Mouse (Mus musculus): ENCODE data around the gene Gpx3. TPM values are rescaled to one million over a fixed set of nuclear protein-coding genes. Genes with fewer than 3 reads are reported as not detected.
"Not testable (repeated sequence)": the region's sequence is repeated elsewhere in the genome, so short reads cannot be mapped to it uniquely, and the experiment has no call there.

Gene Gpx3
- polyA plus RNA-seq (2021) = 1,215 TPM

DNA sequence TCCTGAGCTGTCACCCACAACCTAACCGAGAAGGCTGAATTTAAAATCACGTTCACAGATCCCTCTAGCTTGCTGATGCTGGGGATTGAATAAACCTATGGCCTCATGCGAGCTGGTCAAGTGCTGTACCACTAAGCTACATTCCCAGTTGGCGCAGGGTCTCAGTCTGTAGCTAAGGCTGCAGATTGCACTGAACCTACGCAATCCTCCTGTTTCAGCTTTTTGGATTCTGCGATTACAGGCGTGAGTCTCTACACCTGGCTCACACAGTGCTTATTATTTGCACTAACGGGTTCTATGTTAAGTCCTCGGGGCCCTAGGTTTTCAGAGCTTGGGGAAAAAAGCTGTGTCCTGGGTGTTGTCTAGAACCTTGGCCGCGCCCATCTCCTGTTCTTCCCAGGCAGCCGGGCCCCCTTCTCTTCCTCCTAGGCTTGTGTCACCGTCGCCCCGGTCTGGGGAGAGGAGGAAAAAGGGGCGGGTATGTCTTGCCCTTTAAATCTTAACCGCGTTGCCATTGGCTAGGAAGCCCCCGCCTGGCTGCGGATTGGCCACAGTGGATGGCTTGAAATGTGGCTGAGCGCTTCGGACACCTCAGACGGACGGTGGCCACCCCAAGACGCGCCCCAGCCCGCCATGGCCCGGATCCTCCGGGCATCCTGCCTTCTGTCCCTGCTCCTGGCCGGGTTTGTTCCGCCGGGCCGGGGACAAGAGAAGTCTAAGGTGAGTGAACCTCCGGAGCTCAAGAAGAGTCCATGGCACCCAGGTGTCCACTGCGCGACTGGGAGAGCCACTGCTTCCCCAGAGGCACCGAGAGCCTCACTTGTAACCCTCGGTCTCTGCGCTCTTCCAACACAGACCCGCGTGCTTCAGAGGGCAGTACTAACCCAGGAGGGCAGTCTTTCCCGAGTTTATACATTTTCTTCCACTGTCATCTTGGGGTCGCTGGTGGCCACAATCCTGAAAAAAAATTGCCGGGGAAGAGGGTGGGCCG lies at the start of gene Gpx3:
Gene Gpx3 (plus strand): TSS at position 121 of the 991 bp plus-strand sequence.
- POLR2A ChIA-PET = interaction anchor here (1.0 to 2.3 kb wide), 3 partner anchors 19 to 21 kb away, joined by 3 to 14 read pairs (median 5); no protein-coding TSS in a partner anchor
- ATAC-seq = peak; percentile 27

DNA sequence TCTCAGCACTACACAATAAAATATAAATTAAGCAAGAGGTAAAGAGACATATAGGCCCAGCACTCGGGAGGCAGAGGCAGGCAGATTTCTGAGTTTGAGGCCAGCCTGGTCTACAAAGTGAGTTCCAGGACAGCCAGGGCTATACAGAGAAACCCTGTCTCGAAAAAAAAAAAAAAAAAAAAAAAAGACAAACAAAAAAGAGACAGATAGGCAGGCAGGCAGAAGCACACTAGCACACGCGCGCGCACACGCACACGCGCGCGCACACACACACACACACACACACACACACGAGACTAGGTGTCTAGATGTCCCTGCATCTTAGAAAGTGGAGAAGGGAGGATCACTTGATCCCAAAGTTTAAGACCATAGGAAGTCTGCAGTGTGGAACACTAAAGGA lies 43.4 kb upstream of the Gpx3 start:
- in situ Hi-C loops (cut with MboI; ENCODE audit: low pct_unique_long_range_greater_than_20kb) = not testable (repeated sequence)

More for the DNA sequence above, at the start of gene Gpx3:
- in situ Hi-C loops (cut with MboI; ENCODE audit: low pct_unique_long_range_greater_than_20kb) = no loop called here
- DNase-seq (ENCODE audit: low read depth, low spot score) = no peak
- H3K27me3 ChIP-seq = no peaks in the 10 kb centered on the region
- no peak for TF ChIP-seq CTCF (IDR thresholded peaks at IDR 0.05)
- CTCF ChIA-PET = interaction anchor here (0.8 to 12.7 kb wide), 2 partner anchors 17 to 18 kb away, joined by 3 to 149 read pairs; no protein-coding TSS in a partner anchor

DNA sequence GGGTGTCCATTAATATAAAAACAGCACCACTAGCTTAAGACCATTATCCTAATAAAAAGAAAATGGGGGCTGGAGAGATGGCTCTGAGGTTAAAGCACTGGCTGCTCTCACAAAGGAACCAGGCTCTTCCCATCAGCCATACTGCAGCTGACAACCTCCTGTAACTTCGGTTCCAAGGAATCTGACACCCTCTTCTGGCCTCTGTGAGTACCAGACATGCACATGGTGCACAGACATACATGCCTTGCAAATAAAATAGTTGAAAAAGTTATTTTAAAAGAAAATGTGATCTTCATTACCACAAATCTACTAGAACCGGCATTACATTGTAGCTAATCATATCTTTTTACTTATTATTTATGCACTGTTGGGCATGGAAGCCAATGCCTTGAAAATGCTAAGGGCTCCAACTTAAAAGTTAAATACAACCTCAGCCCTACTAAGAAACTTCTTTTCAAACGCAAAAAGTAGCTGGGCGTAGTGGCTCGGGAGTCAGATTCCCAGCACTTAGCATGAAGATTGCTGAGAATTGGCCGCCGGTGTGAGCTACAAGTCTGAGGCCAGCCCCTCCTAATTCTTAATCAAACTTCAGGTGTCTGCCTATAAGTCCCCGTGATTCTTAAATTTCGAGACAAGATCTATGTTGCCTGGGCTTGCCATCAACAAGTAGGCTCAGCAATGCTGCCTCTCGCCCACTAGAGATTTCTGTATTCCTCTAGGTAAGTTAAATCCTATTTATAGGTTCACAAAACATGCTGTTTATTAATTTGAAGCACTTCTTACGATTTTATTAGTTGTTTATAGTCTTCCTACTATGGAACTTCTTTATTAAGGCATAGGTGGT lies 42.7 kb upstream of the Gpx3 start:
- in situ Hi-C loops (cut with MboI; ENCODE audit: low pct_unique_long_range_greater_than_20kb) = loop anchor here (5.0 to 10.0 kb wide), 3 partner anchors 72 to 305 kb away; partner anchors contain the start of gene Cdc42se2
- no peaks in the 10 kb centered on the region for H3K27me3 ChIP-seq
- ChIA-PET POLR2A (interaction anchor here (0.7 to 1.0 kb wide), 3 partner anchors 151 to 159 kb away, joined by 3 read pairs; no protein-coding TSS in a partner anchor), CTCF (interaction anchor here (0.7 to 2.4 kb wide), 6 partner anchors 11 to 158 kb away, joined by 3 to 21 read pairs (median 5); no protein-coding TSS in a partner anchor)
- DNase-seq (ENCODE audit: low read depth, low spot score) (no peak), ATAC-seq (no peak)
- peak; percentile 85 for TF ChIP-seq CTCF (IDR thresholded peaks at IDR 0.05)

More for the DNA sequence above, 43.4 kb upstream of the Gpx3 start:
- H3K27me3 ChIP-seq; ATAC-seq; DNase-seq (ENCODE audit: low read depth, low spot score): not testable (repeated sequence)
- ChIA-PET CTCF (interaction anchor here (0.7 to 2.4 kb wide), 4 partner anchors 10 to 154 kb away, joined by 3 to 21 read pairs (median 5); no protein-coding TSS in a partner anchor), POLR2A (interaction anchor here (0.9 to 1.0 kb wide), 2 partner anchors 151 to 158 kb away, joined by 3 read pairs; no protein-coding TSS in a partner anchor)

DNA sequence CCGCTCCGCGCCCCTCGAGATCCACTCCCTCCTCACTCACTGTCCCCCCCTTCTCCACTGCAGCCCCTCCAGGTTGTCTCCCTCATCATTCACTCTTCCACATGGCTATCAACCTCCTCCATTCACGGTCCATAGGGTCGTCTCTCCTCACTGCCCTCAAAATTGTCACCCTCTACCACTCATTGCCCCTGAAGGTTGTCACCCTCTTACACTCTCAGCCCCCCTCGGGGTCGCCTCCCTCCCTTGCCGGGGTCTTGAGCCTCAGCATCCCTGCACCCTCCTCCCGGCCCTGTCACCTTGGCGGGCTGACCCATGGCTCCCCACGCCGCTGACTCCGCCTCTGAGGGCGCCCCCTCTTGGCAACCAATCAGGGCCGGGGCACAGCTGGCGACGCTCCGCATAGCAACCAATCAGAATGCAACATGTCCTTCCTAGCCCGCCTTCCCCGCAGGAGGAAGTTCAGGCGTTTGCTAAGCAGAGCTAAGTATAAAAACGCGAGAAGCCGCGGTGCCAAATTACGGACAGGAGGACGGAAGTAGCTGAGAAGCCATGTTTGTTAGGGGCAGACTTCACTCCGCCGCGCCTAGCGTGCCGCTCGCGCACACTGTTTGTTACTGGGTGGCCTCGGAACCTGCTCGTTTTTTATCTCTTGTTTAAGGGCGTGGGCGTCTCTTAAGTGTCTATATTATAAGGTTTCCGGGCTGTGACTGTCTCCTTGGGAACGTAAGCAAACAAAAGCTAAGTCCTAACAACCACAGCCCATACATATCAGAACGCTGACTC lies 41.8 kb upstream of the Gpx3 start, which contains the start of gene Lyrm7:
Gene Lyrm7 (minus strand): TSS at position 661 of the 783 bp plus-strand sequence.
- no peak for TF ChIP-seq CTCF (IDR thresholded peaks at IDR 0.05)
- ATAC-seq (peak; percentile 98), DNase-seq (ENCODE audit: low read depth, low spot score) (peak; percentile 86)
- ChIA-PET CTCF (interaction anchor here (1.0 to 2.4 kb wide), 4 partner anchors 151 to 159 kb away, joined by 4 to 21 read pairs (median 7); no protein-coding TSS in a partner anchor), POLR2A (interaction anchor here (0.7 to 1.0 kb wide), 2 partner anchors 156 to 159 kb away, joined by 3 read pairs; no protein-coding TSS in a partner anchor)
- no peaks in the 10 kb centered on the region for H3K27me3 ChIP-seq
- in situ Hi-C loops (cut with MboI; ENCODE audit: low pct_unique_long_range_greater_than_20kb) = loop anchor here (5.0 to 10.0 kb wide), 3 partner anchors 73 to 306 kb away; partner anchors contain the start of gene Cdc42se2

DNA sequence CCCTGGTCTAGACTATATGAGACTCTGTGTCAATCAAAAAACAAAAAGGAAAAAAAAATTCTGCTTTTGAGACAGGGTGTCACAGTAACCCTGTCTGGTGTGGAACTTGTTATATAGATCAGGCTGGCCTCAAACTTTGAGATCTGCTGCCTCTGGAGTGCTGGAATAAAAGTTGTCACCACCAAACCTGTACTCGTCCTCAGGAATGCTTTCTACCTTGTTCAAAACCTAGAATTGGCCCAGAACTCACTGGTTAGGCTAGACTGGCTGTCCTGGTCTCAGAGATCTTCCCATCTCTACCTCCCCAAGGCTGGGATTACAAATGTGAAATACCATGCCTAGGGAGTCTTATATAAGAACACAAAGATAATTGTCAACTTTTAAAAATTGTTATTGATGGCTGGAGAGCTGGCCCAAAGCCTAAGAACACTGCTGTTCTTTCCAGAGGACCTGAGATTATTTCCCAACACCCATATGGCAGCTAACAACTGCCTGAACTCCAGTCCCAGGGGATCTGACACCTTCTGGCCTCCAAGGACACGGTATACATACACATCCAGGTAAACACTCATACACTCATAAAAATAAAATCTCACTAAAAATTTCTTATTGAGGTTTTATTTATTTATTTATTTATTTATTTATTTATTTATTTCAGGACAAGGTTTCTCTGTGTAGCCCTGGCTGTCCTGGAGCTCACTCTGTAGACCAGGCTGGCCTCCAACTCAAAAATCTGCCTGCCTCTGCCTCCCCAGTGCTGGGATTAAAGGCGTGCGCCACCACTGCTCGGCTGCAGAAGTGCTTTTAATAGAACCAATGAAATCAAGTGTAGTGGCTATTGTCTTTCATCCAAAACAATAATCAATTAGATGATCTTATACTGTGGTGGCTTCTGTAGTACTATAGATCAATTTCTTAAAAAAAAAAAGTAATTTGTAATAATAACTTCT lies 40.5 kb upstream of the Gpx3 start:
- no peaks in the 10 kb centered on the region for H3K27me3 ChIP-seq
- ATAC-seq (no peak), DNase-seq (ENCODE audit: low read depth, low spot score) (no peak)
- POLR2A ChIA-PET = interaction anchor here (1.5 kb wide), 1 partner anchor 10 kb away, joined by 3 read pairs; no protein-coding TSS in a partner anchor
- in situ Hi-C loops (cut with MboI; ENCODE audit: low pct_unique_long_range_greater_than_20kb) = loop anchor here (5.0 to 10.0 kb wide), 3 partner anchors 74 to 307 kb away; partner anchors contain the start of gene Cdc42se2
- TF ChIP-seq CTCF (IDR thresholded peaks at IDR 0.05) = no peak
- CTCF ChIA-PET = interaction anchor here (1.1 to 1.9 kb wide), 5 partner anchors 132 to 169 kb away, joined by 3 to 5 read pairs (median 4); no protein-coding TSS in a partner anchor

DNA sequence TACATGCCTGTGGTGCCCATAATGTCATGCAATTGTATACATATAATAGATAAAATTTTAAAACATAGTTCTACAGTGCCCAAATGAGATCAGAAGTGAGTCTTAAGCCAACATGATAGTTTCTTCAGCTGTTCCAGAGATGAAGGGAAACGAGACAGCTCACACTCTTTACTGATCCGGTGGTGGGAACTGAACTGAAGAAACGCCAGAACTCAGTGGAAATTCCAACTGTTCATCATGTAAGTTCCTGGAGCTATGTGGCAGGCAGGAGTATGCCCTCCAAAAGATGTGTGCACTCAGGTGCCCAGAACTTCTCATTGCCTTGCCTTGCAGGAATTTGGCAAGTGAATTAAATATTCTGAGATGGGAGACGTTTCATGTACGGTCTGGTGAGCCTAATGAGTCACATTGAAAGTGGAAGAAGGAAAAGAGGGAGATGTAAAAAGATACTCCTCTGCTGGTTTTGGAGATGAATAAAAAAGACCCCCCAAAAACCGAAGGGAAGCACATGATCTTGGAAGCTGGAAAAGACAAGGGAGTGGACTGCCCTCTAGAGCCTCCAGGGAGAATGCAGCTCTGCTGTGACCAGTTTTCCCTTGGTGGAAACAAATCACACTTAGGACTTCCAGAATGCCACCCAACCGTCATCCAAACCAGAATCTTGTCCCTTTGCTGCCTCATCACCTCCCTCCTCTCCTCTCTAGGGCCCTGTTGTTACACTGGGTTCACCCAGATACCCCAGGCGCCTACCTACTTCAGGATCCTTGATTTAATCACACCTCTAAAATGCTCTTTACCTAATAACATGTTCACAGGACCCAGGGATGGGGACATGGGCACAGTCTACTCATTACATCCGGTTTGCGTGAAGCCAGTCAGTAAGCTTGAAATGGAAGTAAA lies 39.4 kb upstream of the Gpx3 start:
- ATAC-seq = peak; percentile 3
- TF ChIP-seq CTCF (IDR thresholded peaks at IDR 0.05) = peak; percentile 86
- no peak for DNase-seq (ENCODE audit: low read depth, low spot score)
- POLR2A ChIA-PET = interaction anchor here (0.6 to 1.5 kb wide), 2 partner anchors 9 to 82 kb away, joined by 3 read pairs; no protein-coding TSS in a partner anchor
- in situ Hi-C loops (cut with MboI; ENCODE audit: low pct_unique_long_range_greater_than_20kb) = loop anchor here (5.0 to 10.0 kb wide), 3 partner anchors 76 to 308 kb away; partner anchors contain the start of gene Cdc42se2
- H3K27me3 ChIP-seq = no peaks in the 10 kb centered on the region
- CTCF ChIA-PET = interaction anchor here (0.8 to 1.9 kb wide), 8 partner anchors 9 to 170 kb away, joined by 3 to 5 read pairs (median 3); no protein-coding TSS in a partner anchor
